Mouse (Mus musculus) liver, adult 2 months (tissue): ENCODE results near the gene Gpr35. TPM values are rescaled to one million over a fixed set of nuclear protein-coding genes. Genes with fewer than 3 reads are reported as not detected.
A peak's percentile ranks its signal among the peaks of the same experiment; 100 is the strongest.

Experiments
- DNase-seq: peaks from one replicate; pipeline ENCODE4 v3.0.0-alpha.2; 2011; ENCODE audit warnings: low read depth, low spot score; ENCODE audit errors: extremely low read depth
- H3K27ac ChIP-seq: fragments of 200-500 bp; replicated peaks from 2 replicates; pipeline ENCODE4 v1.5.1; 2012; ENCODE audit warnings: low read depth, mild to moderate bottlenecking, control low read depth, inconsistent platforms, low read length; ENCODE audit not compliant: insufficient read depth
- H3K27me3 ChIP-seq: fragments of 200-500 bp; 2 replicates; pipeline ENCODE4 v1.6.1; 2012; ENCODE audit warnings: mild to moderate bottlenecking, moderate library complexity, low read length, inconsistent platforms; ENCODE audit not compliant: control insufficient read depth, insufficient read depth
- H3K36me3 ChIP-seq: fragments of 200-500 bp; 2 replicates; pipeline ENCODE4 v1.6.1; 2012; ENCODE audit warnings: low read length, inconsistent platforms; ENCODE audit not compliant: control insufficient read depth, insufficient read depth
- H3K4me1 ChIP-seq: fragments of 200-500 bp; 2 replicates; pipeline ENCODE4 v1.6.1; 2011; ENCODE audit warnings: low read length; ENCODE audit not compliant: control insufficient read depth, insufficient read depth
- H3K4me3 ChIP-seq: fragments of 200-500 bp; 2 replicates; pipeline ENCODE4 v1.5.1; 2011; ENCODE audit warnings: low read depth, mild to moderate bottlenecking, control low read depth, low read length, moderate library complexity; ENCODE audit not compliant: insufficient read depth
- H3K79me2 ChIP-seq: fragments of 200-500 bp; 2 replicates; pipeline ENCODE4 v1.6.1; 2012; ENCODE audit warnings: inconsistent platforms, mild to moderate bottlenecking, low read length, moderate library complexity; ENCODE audit not compliant: control insufficient read depth, insufficient read depth
- H3K9ac ChIP-seq: fragments of 200-500 bp; 2 replicates; pipeline ENCODE4 v1.6.1; 2012; ENCODE audit warnings: low read depth, mild to moderate bottlenecking, control low read depth, inconsistent platforms, low read length
- CTCF ChIP-seq: fragments of 200-500 bp; IDR thresholded peaks from 2 replicates; pipeline ENCODE4 v1.5.1; 2011; ENCODE audit warnings: low read depth, low read length, control low read depth
- POLR2A ChIP-seq: fragments of 200-500 bp; IDR thresholded peaks from 2 replicates; pipeline ENCODE4 v1.6.1; 2011; ENCODE audit warnings: low read length, control low read depth; ENCODE audit not compliant: insufficient read depth; ENCODE audit errors: extremely low read depth
- WGBS: fragments of 180-500 bp; shearing (Covaris S2); methylation state at CpG from one replicate; pipeline ENCODE4 v1.1.7; 2018; 5-methylcytosine and 5-hydroxymethylcytosine counted together
- polyA plus RNA-seq: library from polyadenylated mRNA; depleted of rRNA; stranded (reverse); fragments of >200 nt; gene quantifications from 2 replicates; pipeline ENCODE4 v1.2.3, GENCODE M21; 2012
- total RNA-seq: library from RNA; depleted of rRNA; stranded (reverse); fragments of >200 nt; gene quantifications from 2 replicates; pipeline ENCODE4 v1.2.3, GENCODE M21; 2014

The Gpr35 gene
- total and polyA plus RNA-seq, 2 experiments = 0.18 to 0.53 TPM

DNA sequence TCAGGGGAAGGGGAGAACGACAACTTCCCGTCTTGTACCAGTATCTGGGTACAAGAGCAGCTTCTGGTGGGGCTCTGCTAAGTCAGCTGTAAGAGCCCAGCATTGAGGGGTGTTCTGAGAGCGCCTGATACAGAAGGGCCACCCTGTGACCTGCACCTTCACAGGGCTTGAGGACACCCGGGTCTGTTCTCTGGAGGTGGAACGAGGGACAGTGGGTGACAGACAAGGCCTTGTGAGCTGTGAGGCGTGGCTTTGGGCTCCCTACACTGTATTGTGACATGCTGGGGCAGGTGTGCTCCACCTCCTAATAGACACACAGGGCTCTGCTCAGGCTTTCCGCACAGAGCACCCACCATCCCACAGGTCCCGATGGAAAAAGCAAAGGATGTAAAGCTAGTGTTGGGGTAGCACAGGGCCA, 38.9 kb upstream of the Gpr35 start:
- DNase-seq = peak; percentile 60
- Histone ChIP-seq H3K9ac (peak overlapping the region; percentile 95), H3K79me2 (peaks cover 21% of the 10 kb centered on the region; the same call in 1 of the 2 replicates), H3K27me3 (no peaks in the 10 kb centered on the region), H3K27ac (peak overlapping the region; percentile 75), H3K4me3 (peak overlapping the region; percentile 79), H3K36me3 (peaks cover 7% of the 10 kb centered on the region), H3K4me1 (peaks cover 19% of the 10 kb centered on the region)
- no peak for TF ChIP-seq POLR2A
- TF ChIP-seq CTCF = no peak
- WGBS = 7% methylated on average over 8 of the region's 8 CpGs

DNA sequence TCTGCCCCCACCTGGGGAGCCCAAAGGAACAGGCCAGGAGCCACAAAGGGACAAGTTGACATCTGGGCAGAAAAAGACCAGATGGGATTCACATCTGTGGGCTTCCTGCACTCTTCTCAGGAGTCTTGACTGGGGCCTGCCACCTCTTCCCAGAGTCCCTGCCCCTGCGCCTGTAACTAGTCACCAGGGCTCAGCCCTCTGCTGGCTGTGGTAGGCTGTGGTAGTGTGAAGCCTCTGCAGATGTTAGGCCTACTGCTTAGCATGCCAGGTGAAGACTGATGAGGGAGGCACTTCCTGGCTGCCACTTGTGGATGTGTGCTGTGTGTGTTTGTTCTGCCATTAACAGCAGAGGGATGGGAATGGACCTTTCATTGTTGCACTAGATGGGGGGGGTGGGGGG, 38.4 kb upstream of the Gpr35 start:
- H3K36me3 ChIP-seq = peaks cover 8% of the 10 kb centered on the region
- H3K27ac ChIP-seq = no peak overlapping the region
- peaks cover 21% of the 10 kb centered on the region; the same call in 1 of the 2 replicates for H3K79me2 ChIP-seq
- 0 out of 2 replicates have a peak overlapping the region, but pooled peaks have one; percentile 79 for H3K4me3 ChIP-seq
- H3K4me1 ChIP-seq = peaks cover 19% of the 10 kb centered on the region
- H3K9ac ChIP-seq = peak overlapping the region; percentile 5
- TF ChIP-seq CTCF (no peak), POLR2A (no peak)
- WGBS = 67% methylated on average over 1 of the region's 1 CpGs
- no peak for DNase-seq
- no peaks in the 10 kb centered on the region for H3K27me3 ChIP-seq

DNA sequence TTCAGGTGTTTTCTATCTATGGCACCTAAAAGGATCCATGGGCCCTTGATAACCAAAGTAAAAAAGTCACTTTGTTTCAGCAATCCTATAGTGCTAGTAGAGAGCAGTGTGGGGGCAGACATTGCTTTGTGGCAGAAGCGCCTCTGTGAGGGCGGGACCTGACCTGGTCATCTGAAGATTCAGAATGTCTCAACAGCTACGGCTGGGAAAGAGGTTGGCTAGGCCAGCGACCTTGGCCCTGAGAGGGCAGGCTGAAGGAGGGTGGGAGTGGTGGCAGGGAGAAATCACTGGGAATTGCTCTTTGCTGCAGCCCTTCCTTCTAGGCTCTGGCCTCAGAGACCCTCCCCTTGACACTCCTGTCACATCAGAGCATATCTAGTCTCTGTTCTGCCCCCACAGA, 36.4 kb upstream of the Gpr35 start:
- Histone ChIP-seq H3K79me2 (peaks cover 21% of the 10 kb centered on the region; the same call in 1 of the 2 replicates), H3K36me3 (peaks cover 14% of the 10 kb centered on the region), H3K4me1 (peaks cover 14% of the 10 kb centered on the region), H3K9ac (no peak overlapping the region), H3K4me3 (no peak overlapping the region), H3K27me3 (no peaks in the 10 kb centered on the region), H3K27ac (no peak overlapping the region)
- DNase-seq = no peak
- TF ChIP-seq POLR2A (no peak), CTCF (no peak)
- 58% methylated on average over 4 of the region's 4 CpGs for WGBS

DNA sequence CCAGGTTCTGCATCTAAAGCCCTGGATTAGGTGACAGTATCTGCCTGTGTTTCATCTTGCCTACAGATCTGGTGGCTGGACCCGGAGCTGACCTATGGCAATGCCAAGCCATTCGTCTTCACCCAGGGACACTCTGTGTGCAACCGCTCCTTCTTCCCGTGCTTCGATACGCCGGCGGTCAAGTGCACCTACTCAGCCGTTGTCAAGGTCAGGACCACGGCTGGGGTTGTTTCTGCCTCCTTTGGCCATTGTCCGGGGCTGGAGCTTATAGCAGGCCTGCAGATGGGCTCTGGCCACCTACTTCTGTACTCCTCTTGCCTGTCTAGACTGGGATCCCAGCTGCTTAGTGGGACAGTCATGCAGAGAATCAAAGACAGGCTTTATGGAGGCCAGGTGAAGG, 35.7 kb upstream of the Gpr35 start:
- Histone ChIP-seq H3K4me3 (no peak overlapping the region), H3K4me1 (peaks cover 9% of the 10 kb centered on the region), H3K27me3 (no peaks in the 10 kb centered on the region), H3K36me3 (peaks cover 14% of the 10 kb centered on the region), H3K27ac (no peak overlapping the region), H3K9ac (no peak overlapping the region), H3K79me2 (peaks cover 21% of the 10 kb centered on the region; the same call in 1 of the 2 replicates)
- no peak for DNase-seq
- WGBS = 96% methylated on average over 11 of the region's 11 CpGs
- TF ChIP-seq POLR2A = no peak
- TF ChIP-seq CTCF = no peak

DNA sequence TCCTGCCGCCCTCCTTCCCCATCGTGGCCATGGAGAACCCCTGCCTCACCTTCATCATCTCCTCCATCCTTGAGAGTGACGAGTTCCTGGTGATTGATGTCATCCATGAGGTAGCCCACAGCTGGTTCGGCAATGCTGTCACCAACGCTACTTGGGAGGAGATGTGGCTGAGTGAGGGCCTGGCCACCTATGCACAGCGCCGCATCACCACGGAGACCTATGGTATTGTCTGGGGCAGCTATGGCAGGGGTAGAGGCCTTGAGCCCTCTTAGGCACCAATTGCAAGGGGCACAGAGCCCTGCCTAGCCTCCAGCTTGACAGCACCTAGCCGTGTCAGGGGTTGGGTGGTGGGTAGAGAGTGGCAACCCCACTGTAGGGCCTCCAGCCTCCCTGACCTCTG, 33.9 kb upstream of the Gpr35 start:
- Histone ChIP-seq H3K36me3 (peaks cover 14% of the 10 kb centered on the region), H3K4me3 (no peak overlapping the region), H3K79me2 (peaks cover 13% of the 10 kb centered on the region; the same call in 1 of the 2 replicates), H3K4me1 (peaks cover 7% of the 10 kb centered on the region), H3K27ac (no peak overlapping the region), H3K9ac (no peak overlapping the region), H3K27me3 (no peaks in the 10 kb centered on the region)
- no peak for DNase-seq
- no peak for TF ChIP-seq POLR2A
- TF ChIP-seq CTCF = no peak
- WGBS = 98% methylated on average over 9 of the region's 9 CpGs

DNA sequence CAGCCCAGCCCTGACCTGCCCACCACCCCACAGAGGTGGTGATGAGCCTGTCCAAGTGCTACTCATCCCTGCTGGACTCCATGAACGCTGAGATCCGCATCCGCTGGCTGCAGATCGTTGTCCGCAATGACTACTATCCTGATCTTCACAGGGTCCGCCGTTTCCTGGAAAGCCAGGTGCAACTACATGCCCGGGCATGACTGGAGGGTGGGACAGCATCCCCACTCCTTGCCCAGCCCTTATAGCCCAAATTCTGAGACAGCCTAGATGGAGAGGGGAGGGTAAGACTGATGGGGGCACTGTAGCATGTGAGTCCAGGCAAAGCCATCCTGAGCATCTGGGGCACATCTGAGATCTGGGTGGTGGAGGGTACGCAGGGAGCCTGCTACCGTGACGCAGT, 31.5 kb upstream of the Gpr35 start:
- peaks cover 14% of the 10 kb centered on the region for H3K36me3 ChIP-seq
- WGBS = 96% methylated on average over 11 of the region's 11 CpGs
- no peak for DNase-seq

More for the DNA sequence above, 31.5 kb upstream of the Gpr35 start:
- no peaks in the 10 kb centered on the region for H3K27me3 ChIP-seq
- H3K4me3 ChIP-seq = no peak overlapping the region
- no peak overlapping the region for H3K27ac ChIP-seq
- no peak overlapping the region for H3K9ac ChIP-seq
- H3K79me2 ChIP-seq = no peaks in the 10 kb centered on the region
- no peaks in the 10 kb centered on the region for H3K4me1 ChIP-seq
- TF ChIP-seq CTCF = no peak
